Mouse (Mus musculus): ENCODE results near the gene Gpc2.

Gpc2 gene

GRCm38 (mm10) chr5:138262001-138262400 is 17.8 kb downstream of the Gpc2 start:
- no peak for DNase-seq (ENCODE audit: low read depth)

GRCm38 (mm10) chr5:138260834-138261233 is 19.0 kb downstream of the Gpc2 start:
- no peak for DNase-seq (ENCODE audit: low read depth)

GRCm38 (mm10) chr5:138260051-138260450 is 19.8 kb downstream of the Gpc2 start:
- DNase-seq (ENCODE audit: low read depth), result no peak

- no peak for DNase-seq (ENCODE audit: low read depth)
These were observed 20.8 kb downstream of the Gpc2 start for GRCm38 (mm10) chr5:138258993-138259392.

GRCm38 (mm10) chr5:138258542-138258941 is 21.3 kb downstream of the Gpc2 start:
- no peak for DNase-seq (ENCODE audit: low read depth)

- DNase-seq (ENCODE audit: low read depth), result no peak
These were observed 21.7 kb downstream of the Gpc2 start for GRCm38 (mm10) chr5:138258078-138258477.

GRCm38 (mm10) chr5:138257585-138257978 is 22.2 kb downstream of the Gpc2 start:
- DNase-seq (ENCODE audit: low read depth), result no peak

- no peak for DNase-seq (ENCODE audit: low read depth)
These were observed 22.7 kb downstream of the Gpc2 start for GRCm38 (mm10) chr5:138256966-138257584.

GRCm38 (mm10) chr5:138256094-138256467 is 23.7 kb downstream of the Gpc2 start:
- no peak for DNase-seq (ENCODE audit: low read depth)

GRCm38 (mm10) chr5:138255353-138256093 is 24.3 kb downstream of the Gpc2 start, which contains the start of gene Lamtor4:
Gene Lamtor4 (plus strand): TSS chr5:138255482.
- DNase-seq (ENCODE audit: low read depth), result peak; percentile 94

GRCm38 (mm10) chr5:138253061-138253460 is 26.7 kb downstream of the Gpc2 start:
- DNase-seq (ENCODE audit: low read depth), result no peak

GRCm38 (mm10) chr5:138251144-138251543 is 28.7 kb downstream of the Gpc2 start:
- no peak for DNase-seq (ENCODE audit: low read depth)

GRCm38 (mm10) chr5:138241511-138241910 is 38.3 kb downstream of the Gpc2 start:
- no peak for DNase-seq (ENCODE audit: low read depth)

GRCm38 (mm10) chr5:138234224-138234623 is 45.6 kb downstream of the Gpc2 start:
- DNase-seq (ENCODE audit: low read depth), result no peak

GRCm38 (mm10) chr5:138233778-138234177 is 46.0 kb downstream of the Gpc2 start:
- DNase-seq (ENCODE audit: low read depth), result no peak

- no peak for DNase-seq (ENCODE audit: low read depth)
These were observed 50.3 kb downstream of the Gpc2 start for GRCm38 (mm10) chr5:138229511-138229910.

- peak; percentile 30 for DNase-seq (ENCODE audit: low read depth)
These were observed 51.8 kb downstream of the Gpc2 start for GRCm38 (mm10) chr5:138228026-138228425.

GRCm38 (mm10) chr5:138227367-138227766 is 52.4 kb downstream of the Gpc2 start:
- DNase-seq (ENCODE audit: low read depth), result no peak

GRCm38 (mm10) chr5:138226491-138226890 is 53.3 kb downstream of the Gpc2 start:
- no peak for DNase-seq (ENCODE audit: low read depth)

GRCm38 (mm10) chr5:138225700-138226099 is 54.1 kb downstream of the Gpc2 start, which contains the start of gene Nxpe5:
Gene Nxpe5 (plus strand): TSS chr5:138225898.
- DNase-seq (ENCODE audit: low read depth), result no peak
